Mouse (Mus musculus): ENCODE measurements around the gene Tmie. TPM values are rescaled to one million over a fixed set of nuclear protein-coding genes. Genes with fewer than 3 reads are reported as not detected.
"Not testable (repeated sequence)": the region's sequence is repeated elsewhere in the genome, so short reads cannot be mapped to it uniquely, and the experiment has no call there.

The Tmie gene
- total RNA-seq, 2 experiments from 2014 or later, result 0.91 to 1.0 TPM

DNA sequence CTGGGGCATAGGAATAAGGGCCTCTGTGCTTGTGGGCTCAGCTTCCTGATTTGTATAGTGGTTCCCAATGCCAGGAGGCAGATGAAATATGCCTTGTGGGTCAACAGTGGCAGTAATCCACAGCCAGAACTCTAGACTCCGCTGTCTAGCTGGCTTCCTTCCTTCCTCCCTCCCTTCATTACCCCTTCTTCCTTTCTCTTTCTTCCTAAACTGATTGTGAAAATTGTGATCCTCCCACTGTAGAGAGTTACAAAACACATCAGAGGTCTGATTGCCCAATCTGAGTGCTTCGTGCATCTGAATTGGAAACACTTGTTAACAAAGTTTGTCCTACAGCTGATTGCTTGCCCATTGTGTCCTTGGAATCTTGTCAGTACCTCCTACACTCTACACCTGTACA lies 38.5 kb downstream of the Tmie start:
- no peak for DNase-seq (ENCODE audit: low spot score)

DNA sequence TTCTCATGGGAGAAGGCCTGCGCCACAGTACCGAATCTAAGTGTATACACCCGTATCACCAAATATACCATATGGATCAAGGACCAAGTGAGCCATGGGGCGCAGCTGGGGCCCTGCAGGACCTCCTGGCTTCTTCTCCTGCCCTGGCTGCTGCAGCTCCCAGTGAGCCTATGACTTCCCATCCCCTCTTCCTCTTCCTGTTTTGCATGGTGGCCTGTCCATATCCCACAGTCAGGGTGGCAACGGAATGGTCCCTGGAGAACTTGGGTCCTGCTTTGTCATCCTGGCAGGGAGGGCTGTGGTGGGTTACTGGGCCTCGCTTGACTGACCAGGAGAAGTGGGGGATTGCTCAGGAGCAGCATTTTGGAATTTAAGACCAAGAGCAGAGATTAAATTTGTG lies 39.0 kb downstream of the Tmie start:
- no peak for DNase-seq (ENCODE audit: low spot score)

DNA sequence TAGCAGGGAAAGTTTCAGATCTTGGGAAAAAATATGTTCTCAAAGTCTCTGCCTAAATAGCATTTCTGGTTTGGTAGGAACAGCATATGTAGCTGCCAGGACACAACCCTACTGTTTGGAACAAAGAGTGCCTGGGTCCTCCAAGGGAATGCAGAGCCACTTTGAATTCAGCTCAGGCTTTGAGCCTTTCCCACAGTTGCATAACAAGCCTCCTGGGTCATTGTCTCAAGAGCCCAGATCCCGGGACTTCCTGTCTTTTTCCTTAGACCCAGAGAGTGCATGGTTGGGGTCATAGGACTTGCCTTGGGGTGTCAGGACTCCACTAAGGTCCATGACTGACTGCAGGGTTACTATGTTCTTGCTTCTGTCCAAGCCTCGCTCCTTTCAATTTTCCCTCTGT lies 43.8 kb downstream of the Tmie start:
- peak; percentile 24 for DNase-seq (ENCODE audit: low spot score)

DNA sequence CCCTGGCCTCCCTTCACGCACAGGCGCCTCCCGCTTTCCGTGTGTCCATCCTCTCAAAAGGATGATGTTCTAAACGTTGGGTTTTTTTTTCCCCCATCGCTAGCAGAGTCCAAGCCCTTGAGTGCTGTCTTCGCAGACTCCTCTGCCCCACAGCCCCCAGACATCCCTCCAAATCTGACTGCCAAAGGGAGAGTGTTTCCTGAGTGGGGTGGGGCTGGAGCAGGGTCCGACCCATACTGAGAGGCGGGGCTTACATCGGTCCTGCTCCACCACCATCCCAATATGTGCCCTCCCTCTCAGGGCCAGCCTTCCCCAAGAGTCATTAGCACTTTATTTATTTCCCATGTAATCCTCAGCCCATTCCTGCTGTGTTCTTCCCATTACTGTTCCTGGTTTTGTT lies 45.0 kb downstream of the Tmie start:
- DNase-seq (ENCODE audit: low spot score), result no peak

DNA sequence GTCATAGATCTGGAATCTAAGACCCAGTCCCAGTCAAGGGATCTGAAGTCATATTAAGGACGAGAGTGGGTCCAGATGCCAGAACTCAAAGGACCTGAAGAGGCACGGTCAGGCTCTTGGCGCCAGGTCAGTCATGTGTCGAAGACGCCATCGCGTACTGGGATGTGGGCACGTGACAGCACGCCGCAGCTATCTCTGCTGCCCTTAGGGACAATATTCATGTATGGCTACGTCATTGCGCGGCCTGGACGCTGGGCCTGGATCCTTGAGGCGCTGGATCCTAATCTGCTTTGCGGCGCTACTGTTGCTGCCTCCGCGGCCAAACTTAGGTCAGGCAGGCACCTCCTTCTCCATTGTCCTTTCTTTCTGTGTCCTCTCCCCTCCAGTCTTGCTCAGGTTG lies 45.5 kb downstream of the Tmie start, which contains the start of gene Prss45:
Prss45 (plus strand) TSS at position 178 of the 400 bp plus-strand sequence.
- DNase-seq (ENCODE audit: low spot score), result no peak

DNA sequence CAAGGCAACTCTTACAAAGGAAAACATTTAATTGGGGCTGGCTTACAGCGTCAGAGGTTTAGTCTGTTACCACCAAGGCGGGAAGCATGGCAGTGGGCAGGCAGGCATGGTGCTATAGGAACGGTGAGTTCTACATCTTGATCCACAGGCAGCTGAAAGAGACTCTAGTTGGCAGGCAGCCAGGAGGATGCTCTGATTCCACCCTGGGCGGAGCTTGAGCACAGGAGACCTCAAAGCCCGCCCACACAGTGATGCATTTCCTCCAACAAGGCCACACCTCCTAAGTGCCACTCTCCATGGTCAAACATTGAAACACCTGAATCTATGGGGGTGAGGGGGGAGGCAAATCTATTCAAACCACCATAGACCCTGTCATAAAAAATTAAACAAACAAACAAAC lies 46.9 kb downstream of the Tmie start:
- DNase-seq (ENCODE audit: low spot score), result no peak

DNA sequence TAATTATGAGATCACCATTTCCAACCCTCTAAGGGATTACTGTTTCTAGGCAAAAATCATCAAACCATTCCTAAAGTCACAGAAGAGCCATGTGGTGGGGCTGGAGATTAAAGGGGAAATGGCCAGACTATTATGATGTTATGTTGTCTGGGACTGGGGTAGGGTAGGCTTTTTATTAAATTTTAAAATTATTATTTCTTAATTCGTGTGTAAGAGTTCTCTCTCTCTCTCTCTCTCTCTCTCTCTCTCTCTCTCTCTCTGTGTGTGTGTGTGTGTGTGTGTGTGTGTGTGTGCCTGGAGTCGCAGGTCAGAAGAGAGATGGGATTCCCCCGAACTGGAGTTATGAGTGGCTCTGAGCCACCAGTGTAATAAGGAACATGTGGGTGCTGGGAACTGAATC lies 53.5 kb downstream of the Tmie start, which contains the start of gene Prss43:
Prss43 (plus strand) TSS at position 301 of the 400 bp plus-strand sequence.
- DNase-seq (ENCODE audit: low spot score), result no peak

DNA sequence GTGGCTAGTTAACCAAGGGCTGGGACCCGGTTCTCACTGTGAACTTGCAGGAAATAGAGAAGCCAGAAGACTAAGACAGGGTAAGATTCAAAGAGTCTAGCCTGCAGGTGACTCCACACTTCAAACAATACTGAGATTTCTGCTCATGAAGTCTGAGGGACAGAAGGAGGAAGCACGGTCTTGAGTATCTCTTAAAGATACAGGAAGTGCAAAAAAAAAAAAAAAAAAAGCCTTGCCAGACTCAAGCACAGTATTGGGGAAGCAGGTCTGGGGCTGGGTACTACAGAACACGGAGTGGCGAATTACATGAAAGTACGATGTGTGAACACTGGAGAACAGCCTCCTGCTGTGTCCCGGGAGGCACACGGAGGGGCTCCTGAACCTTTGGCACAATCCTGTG lies 54.1 kb downstream of the Tmie start:
- DNase-seq (ENCODE audit: low spot score), result no peak

DNA sequence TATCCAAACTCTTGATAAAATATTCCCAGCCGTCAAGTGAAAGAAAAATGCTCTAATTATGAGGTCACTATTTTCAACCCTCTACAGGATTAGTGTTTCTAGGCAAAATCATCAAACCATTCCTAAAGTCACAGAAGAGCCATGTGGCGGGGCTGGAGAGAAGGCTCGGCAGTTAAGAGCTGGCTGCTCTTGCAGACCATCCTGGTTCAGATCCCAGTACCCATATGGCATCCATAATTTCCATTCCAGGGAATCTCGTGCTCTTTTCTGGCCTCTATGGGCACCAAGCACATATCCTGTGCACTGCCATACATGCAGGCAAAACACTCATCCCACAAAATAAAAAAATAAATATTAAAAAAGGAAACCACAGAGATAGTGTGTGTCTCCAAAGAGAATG lies 54.5 kb downstream of the Tmie start:
- DNase-seq (ENCODE audit: low spot score), result no peak

DNA sequence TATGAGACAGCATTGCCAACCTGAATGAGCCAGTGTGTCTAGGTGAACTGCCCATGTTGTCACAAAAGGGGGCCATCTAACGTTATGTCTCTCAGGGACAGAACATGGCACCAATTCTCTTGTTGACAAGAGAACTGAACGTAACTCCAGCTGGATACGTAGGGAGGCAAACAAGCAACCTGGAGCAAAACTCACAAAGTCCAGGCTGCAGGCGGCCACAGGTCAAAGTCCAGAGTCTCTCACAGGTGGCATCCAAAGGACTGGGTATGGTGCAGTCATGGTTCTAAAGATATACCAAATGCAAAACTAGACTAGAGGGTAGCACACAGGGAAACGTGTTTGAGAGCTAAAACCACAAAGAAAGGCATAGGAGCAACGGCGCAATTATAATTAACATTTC lies 58.5 kb downstream of the Tmie start:
- no peak for DNase-seq (ENCODE audit: low spot score)

DNA sequence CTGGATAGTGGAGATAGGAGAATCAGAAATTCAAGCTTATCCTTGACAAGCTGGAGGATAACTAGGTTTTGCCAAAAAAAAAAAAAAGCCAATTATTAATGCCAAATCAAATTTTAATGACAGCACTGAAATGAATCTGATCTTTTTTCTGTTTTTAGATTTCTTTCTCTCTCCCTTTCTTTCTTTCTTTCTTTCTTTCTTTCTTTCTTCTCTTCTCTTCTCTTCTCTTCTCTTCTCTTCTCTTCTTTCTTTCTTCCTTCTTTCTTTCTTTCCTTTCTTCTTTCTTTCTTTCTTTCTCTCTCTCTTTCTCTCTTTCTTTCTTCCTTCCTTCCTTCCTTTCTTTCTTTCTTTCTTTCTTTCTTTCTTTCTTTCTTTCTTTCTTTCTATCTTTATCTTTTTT lies 59.4 kb downstream of the Tmie start:
- not testable (repeated sequence) for DNase-seq (ENCODE audit: low spot score)

Small RNA genes lying within 50 kb of the gene (microRNA-seq; reads per million reads assigned to microRNA genes)
- not detected for gene Gm24269

Other genes with a start within 250 kb of the Tmie start
- gene Nbeal2, start 226.0 kb downstream of the Tmie start, total RNA-seq (2021), result 1 to 10 TPM; 3.6 to 3.7 TPM
- gene Ccdc12, start 223.6 kb downstream of the Tmie start, total RNA-seq (2021), result 10 to 100 TPM; 42.4 to 45.8 TPM
- 100 to 1,000 TPM; 624 to 860 TPM for gene Myl3, start 138.3 kb downstream of the Tmie start, total RNA-seq (2021)
- 1 to 10 TPM in 1 of 2 experiments, under 1 TPM in 1; 0.82 to 1.1 TPM for gene Pth1r, start 133.0 kb downstream of the Tmie start, total RNA-seq (2021)
- not detected for gene Prss42, start 81.9 kb downstream of the Tmie start, total RNA-seq (2021)
- not detected for gene Prss44, start 66.1 kb downstream of the Tmie start, total RNA-seq (2021)
- not detected for gene Prss43, start 53.4 kb downstream of the Tmie start, total RNA-seq (2021)
- gene Prss45, start 45.5 kb downstream of the Tmie start, total RNA-seq (2021), result not detected
- gene Prss46, start 35.6 kb downstream of the Tmie start, total RNA-seq (2021), result not detected
- not detected for gene Prss50, start 22.1 kb downstream of the Tmie start, total RNA-seq (2021)
- 1 to 10 TPM; 4.2 to 4.7 TPM for gene Als2cl, start 243 bp downstream of the Tmie start, total RNA-seq (2021)
- 1 to 10 TPM; 1.2 TPM for gene Fam240a, start 36.7 kb upstream of the Tmie start, total RNA-seq (2021)
- gene Tdgf1, start 66.0 kb upstream of the Tmie start, total RNA-seq (2021), result not detected
- gene Lrrc2, start 71.4 kb upstream of the Tmie start, total RNA-seq (2021), result 100 to 1,000 TPM in 1 of 2 experiments, 10 to 100 TPM in 1; 82.8 to 112 TPM
- gene Rtp3, start 110.5 kb upstream of the Tmie start, total RNA-seq (2021), result 1 to 10 TPM in 1 of 2 experiments, under 1 TPM in 1; 0.94 to 2.4 TPM
- under 1 TPM in 1 of 2 experiments, not detected in 1; 0.07 TPM for gene Ltf, start 139.2 kb upstream of the Tmie start, total RNA-seq (2021)
- gene Ccrl2, start 177.4 kb upstream of the Tmie start, total RNA-seq (2021), result 1 to 10 TPM; 7.7 to 7.9 TPM
- gene Lrrfip2, start 237.5 kb upstream of the Tmie start, total RNA-seq (2021), result 10 to 100 TPM; 72.4 to 82.2 TPM